Mouse (Mus musculus) stomach, embryonic 16.5 days (tissue): ENCODE results near the gene Krcc1. TPM values are rescaled to one million over a fixed set of nuclear protein-coding genes. Genes with fewer than 3 reads are reported as not detected.
"Not testable (repeated sequence)": the region's sequence is repeated elsewhere in the genome, so short reads cannot be mapped to it uniquely, and the experiment has no call there.

Experiments
- ATAC-seq: fragments of 200-750 bp; cut with Nextera tagmentation; 2 replicates; pipeline ENCODE4 v1.8.0; 2017; ENCODE audit warnings: moderate number of reproducible peaks, moderate TSS enrichment; ENCODE audit not compliant: insufficient read depth, low FRiP score
- H3K27ac ChIP-seq: fragments of 300-500 bp; sonication (generic); 2 replicates; pipeline ENCODE4 v1.5.1; 2014; ENCODE audit warnings: low read length
- H3K27me3 ChIP-seq: fragments of 300-500 bp; sonication (generic); 2 replicates; pipeline ENCODE4 v1.6.1; 2014; ENCODE audit warnings: low read length, control low read depth, mixed read lengths; ENCODE audit not compliant: control insufficient read depth, insufficient read depth
- H3K36me3 ChIP-seq: fragments of 300-500 bp; sonication (generic); 2 replicates; pipeline ENCODE4 v1.6.1; 2014; ENCODE audit warnings: low read length; ENCODE audit not compliant: control insufficient read depth, insufficient read depth
- H3K4me1 ChIP-seq: fragments of 300-500 bp; sonication (generic); 2 replicates; pipeline ENCODE4 v1.6.1; 2014; ENCODE audit warnings: low read length, control low read depth, mixed read lengths; ENCODE audit not compliant: control insufficient read depth, insufficient read depth
- H3K4me2 ChIP-seq: fragments of 300-500 bp; sonication (generic); 2 replicates; pipeline ENCODE4 v1.6.1; 2014; ENCODE audit warnings: low read depth, low read length, mixed read lengths
- H3K4me3 ChIP-seq: fragments of 300-500 bp; sonication (generic); replicated peaks from 2 replicates; pipeline ENCODE4 v1.5.1; 2014; ENCODE audit warnings: mild to moderate bottlenecking, low read length
- H3K9ac ChIP-seq: fragments of 300-500 bp; sonication (generic); 2 replicates; pipeline ENCODE4 v1.6.1; 2014; ENCODE audit warnings: low read length
- H3K9me3 ChIP-seq: fragments of 300-500 bp; sonication (generic); replicated peaks from 2 replicates; pipeline ENCODE4 v1.6.1; 2016; ENCODE audit warnings: low read length, control low read depth; ENCODE audit not compliant: control insufficient read depth
- WGBS: fragments of 180-500 bp; shearing (Covaris S2); extraction: QIAGEN DNeasy Blood & Tissue Kit; methylation state at CpG from one replicate; pipeline ENCODE4 v1.1.7; 2014; 5-methylcytosine and 5-hydroxymethylcytosine counted together
- polyA plus RNA-seq: library from polyadenylated mRNA; unstranded; fragments of >200 nt; fragmentation: Nextera tagmentation; extraction: Ambion mirVana; gene quantifications from 2 replicates; pipeline ENCODE4 v1.2.1, GENCODE M21; 2015

Krcc1 gene
- polyA plus RNA-seq, 1 experiment from 2014 or later = 57.0 TPM

- ATAC-seq = no peak
- no peaks in the 10 kb centered on the region for H3K4me1 ChIP-seq
- 42% methylated on average over 3 of the region's 3 CpGs for WGBS
Measured at GRCm38 (mm10) chr6:71298751-71299150, 27.3 kb downstream of the Krcc1 start.

GRCm38 (mm10) chr6:71302097-71302731 is 30.7 kb downstream of the Krcc1 start:
- no peak overlapping the region for H3K9ac ChIP-seq
- H3K4me3 ChIP-seq = no peak overlapping the region
- H3K4me1 ChIP-seq = no peaks in the 10 kb centered on the region
- 49% methylated on average over 6 of the region's 6 CpGs for WGBS
- ATAC-seq = no peak; the same call in 1 of the 2 replicates
- no peak overlapping the region for H3K4me2 ChIP-seq
- H3K27ac ChIP-seq = no peak overlapping the region
- H3K36me3 ChIP-seq = no peaks in the 10 kb centered on the region
- no peaks in the 10 kb centered on the region for H3K27me3 ChIP-seq
- H3K9me3 ChIP-seq = no peaks in the 10 kb centered on the region

More at GRCm38 (mm10) chr6:71298751-71299150, 27.3 kb downstream of the Krcc1 start:
- Histone ChIP-seq H3K4me3 (no peak overlapping the region), H3K27ac (no peak overlapping the region), H3K9me3 (no peaks in the 10 kb centered on the region), H3K36me3 (no peaks in the 10 kb centered on the region), H3K27me3 (no peaks in the 10 kb centered on the region), H3K4me2 (no peak overlapping the region), H3K9ac (no peak overlapping the region)

GRCm38 (mm10) chr6:71307486-71307885 is 36.0 kb downstream of the Krcc1 start:
- Histone ChIP-seq H3K9me3 (no peaks in the 10 kb centered on the region), H3K4me2 (no peak overlapping the region), H3K4me3 (no peak overlapping the region), H3K27me3 (no peaks in the 10 kb centered on the region), H3K36me3 (no peaks in the 10 kb centered on the region), H3K9ac (no peak overlapping the region), H3K27ac (no peak overlapping the region), H3K4me1 (no peaks in the 10 kb centered on the region)
- 76% methylated on average over 8 of the region's 8 CpGs for WGBS
- ATAC-seq = no peak

GRCm38 (mm10) chr6:71321826-71322283 is 50.4 kb downstream of the Krcc1 start, which contains the start of gene Smyd1:
Gene Smyd1, minus strand, starts transcription at chr6:71322233.
- no peak within 1 kb of the TSS for H3K9ac ChIP-seq
- no peak within 1 kb of the TSS for H3K4me2 ChIP-seq
- H3K27ac ChIP-seq = no peak within 1 kb of the TSS
- H3K9me3 ChIP-seq = no peaks in the 10 kb centered on the region
- ATAC-seq = no peak
- H3K4me1 ChIP-seq = no peaks in the 10 kb centered on the region
- WGBS = 76% methylated on average over 3 of the region's 3 CpGs
- H3K4me3 ChIP-seq = no peak within 1 kb of the TSS
- H3K36me3 ChIP-seq = no peaks in the 10 kb centered on the region
- no peaks in the 10 kb centered on the region for H3K27me3 ChIP-seq

GRCm38 (mm10) chr6:71322491-71322921 is 51.0 kb downstream of the Krcc1 start, which contains the start of gene Cd8b1:
Gene Cd8b1, plus strand, starts transcription at chr6:71322788.
- 70% methylated on average over 7 of the region's 7 CpGs for WGBS
- ATAC-seq = no peak

GRCm38 (mm10) chr6:71324816-71325215 is 53.3 kb downstream of the Krcc1 start:
- WGBS = 89% methylated on average over 9 of the region's 9 CpGs

More at GRCm38 (mm10) chr6:71322491-71322921, 51.0 kb downstream of the Krcc1 start, which contains the start of gene Cd8b1:
- no peaks in the 10 kb centered on the region for H3K4me1 ChIP-seq
- H3K4me2 ChIP-seq = no peak within 1 kb of the TSS
- H3K9me3 ChIP-seq = no peaks in the 10 kb centered on the region
- H3K27ac ChIP-seq = no peak within 1 kb of the TSS
- H3K9ac ChIP-seq = no peak within 1 kb of the TSS
- no peaks in the 10 kb centered on the region for H3K27me3 ChIP-seq
- no peaks in the 10 kb centered on the region for H3K36me3 ChIP-seq
- no peak within 1 kb of the TSS for H3K4me3 ChIP-seq

GRCm38 (mm10) chr6:71329881-71330280 is 58.4 kb downstream of the Krcc1 start:
- H3K4me2 ChIP-seq = no peak overlapping the region
- no peaks in the 10 kb centered on the region for H3K4me1 ChIP-seq
- no peak for ATAC-seq
- H3K36me3 ChIP-seq = no peaks in the 10 kb centered on the region
- WGBS = 81% methylated on average over 6 of the region's 6 CpGs
- H3K9me3 ChIP-seq = no peaks in the 10 kb centered on the region
- no peak overlapping the region for H3K27ac ChIP-seq
- no peaks in the 10 kb centered on the region for H3K27me3 ChIP-seq
- H3K4me3 ChIP-seq = no peak overlapping the region
- H3K9ac ChIP-seq = no peak overlapping the region

More at GRCm38 (mm10) chr6:71324816-71325215, 53.3 kb downstream of the Krcc1 start:
- no peak overlapping the region for H3K4me2 ChIP-seq
- H3K27me3 ChIP-seq = no peaks in the 10 kb centered on the region
- no peak overlapping the region for H3K9ac ChIP-seq
- no peaks in the 10 kb centered on the region for H3K36me3 ChIP-seq
- no peaks in the 10 kb centered on the region for H3K4me1 ChIP-seq
- H3K9me3 ChIP-seq = no peaks in the 10 kb centered on the region
- no peak overlapping the region for H3K27ac ChIP-seq
- ATAC-seq = no peak
- H3K4me3 ChIP-seq = no peak overlapping the region

- H3K4me2 ChIP-seq = no peak overlapping the region
- H3K27ac ChIP-seq = no peak overlapping the region
- H3K9ac ChIP-seq = no peak overlapping the region
- no peaks in the 10 kb centered on the region for H3K27me3 ChIP-seq
- WGBS = 80% methylated on average over 7 of the region's 7 CpGs
- H3K4me1 ChIP-seq = no peaks in the 10 kb centered on the region
- no peaks in the 10 kb centered on the region for H3K9me3 ChIP-seq
- H3K4me3 ChIP-seq = no peak overlapping the region
- no peak for ATAC-seq
- H3K36me3 ChIP-seq = no peaks in the 10 kb centered on the region
Measured at GRCm38 (mm10) chr6:71330486-71330885, 59.0 kb downstream of the Krcc1 start.

- H3K27ac ChIP-seq, H3K9me3 ChIP-seq, H3K27me3 ChIP-seq, ATAC-seq, H3K9ac ChIP-seq, H3K4me3 ChIP-seq, H3K4me2 ChIP-seq, H3K36me3 ChIP-seq, H3K4me1 ChIP-seq: not testable (repeated sequence)
- WGBS = 68% methylated on average over 1 of the region's 4 CpGs
Measured at GRCm38 (mm10) chr6:71331491-71331890, 60.0 kb downstream of the Krcc1 start.
